Mouse (Mus musculus) adrenal gland (tissue): ENCODE measurements around the gene Tead1.

Experiments used
- intact Hi-C: fragments of 180-260 bp; cut with DNase I; formaldehyde crosslinking; loops from one replicate; pipeline ENCODE4 v1.15.1; 2025

The Tead1 gene

GRCm38 (mm10) chr7:112769866-112770265, 90.7 kb downstream of the Tead1 start:
- intact Hi-C loops, result no loop called here

DNA sequence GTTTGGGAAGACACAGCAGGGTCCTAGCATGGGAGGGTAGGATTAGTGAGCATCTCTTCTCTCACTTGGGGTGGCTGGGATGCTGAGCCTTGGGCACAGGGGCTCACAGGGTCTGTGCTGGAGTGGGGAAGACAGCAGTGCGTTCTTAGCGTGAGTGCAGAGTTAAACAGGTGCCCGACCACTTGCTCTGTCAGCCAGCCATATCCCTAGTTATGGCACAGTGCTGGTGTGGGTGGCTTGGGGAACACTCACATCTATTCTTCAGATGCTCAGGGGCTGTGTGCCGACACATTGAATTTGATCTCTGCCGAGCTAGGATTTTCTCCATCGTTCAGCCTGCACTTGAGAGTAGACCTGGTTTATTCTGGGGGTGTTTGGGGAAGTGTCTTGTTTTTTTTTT, 92.3 kb downstream of the Tead1 start:
- intact Hi-C loops, result no loop called here

DNA sequence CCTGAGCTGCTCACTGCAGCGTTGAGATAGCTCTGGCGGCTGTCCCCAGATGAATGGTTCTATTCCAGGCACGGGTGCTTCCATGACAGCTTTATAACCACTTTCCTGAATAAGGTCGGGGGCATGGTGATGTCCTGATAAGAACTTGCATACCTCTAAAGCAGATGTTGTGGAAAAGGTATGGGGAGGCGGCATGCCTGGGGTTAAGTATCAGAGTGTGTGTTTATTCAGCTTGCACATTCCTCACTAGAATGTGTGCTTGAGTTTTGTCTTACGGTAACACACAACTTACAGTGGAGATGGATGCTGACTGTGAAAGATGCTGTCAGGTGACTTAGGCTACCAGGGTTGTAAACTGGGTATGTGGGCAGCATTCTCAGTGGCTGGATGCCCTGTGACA, 93.7 kb downstream of the Tead1 start:
- intact Hi-C loops, result no loop called here

GRCm38 (mm10) chr7:112773601-112774000, 94.5 kb downstream of the Tead1 start:
- intact Hi-C loops, result no loop called here

DNA sequence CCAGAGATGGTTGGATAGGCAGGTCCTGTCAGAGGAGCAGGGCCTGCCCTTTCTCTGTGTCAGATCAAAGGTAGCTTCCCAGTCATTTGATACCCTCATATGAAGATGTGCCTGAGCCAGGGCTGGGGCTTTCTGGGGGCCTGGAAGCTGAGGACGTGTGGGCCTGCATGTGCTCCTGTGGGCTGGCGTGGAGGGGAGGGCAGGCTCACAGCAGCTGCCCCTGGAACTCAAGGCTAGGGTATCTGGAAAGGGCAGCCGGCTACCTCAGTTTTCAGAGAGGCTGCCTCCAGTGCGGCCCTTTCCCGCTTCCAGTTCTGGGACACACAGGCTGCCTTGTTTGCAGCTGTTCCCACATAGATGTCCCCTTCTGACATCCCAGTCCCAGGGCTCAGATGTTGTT, 96.7 kb downstream of the Tead1 start:
- intact Hi-C loops, result no loop called here

GRCm38 (mm10) chr7:112776670-112777069, 97.6 kb downstream of the Tead1 start:
- intact Hi-C loops, result no loop called here

DNA sequence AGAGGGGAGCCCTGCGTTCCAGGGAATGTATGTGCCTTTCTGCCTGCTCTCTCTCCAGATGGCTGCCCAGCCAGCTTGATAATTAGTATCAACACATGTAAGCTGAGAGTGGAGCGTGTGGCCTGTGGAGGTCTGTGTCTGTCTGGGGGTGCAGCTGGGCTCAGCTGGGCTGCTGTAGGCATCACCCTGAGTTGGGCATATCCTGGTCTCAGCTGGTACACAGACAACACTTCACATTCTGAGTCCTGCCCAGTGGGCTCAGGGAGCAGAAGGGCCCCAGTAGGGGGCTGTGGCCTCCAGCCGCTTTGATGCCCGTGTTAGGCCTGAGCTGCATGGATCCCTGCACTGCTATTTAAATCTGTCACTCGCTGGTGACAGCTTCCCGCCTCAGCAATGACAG, 100.5 kb downstream of the Tead1 start:
- intact Hi-C loops, result no loop called here

- intact Hi-C loops, result no loop called here
Measured at GRCm38 (mm10) chr7:112780910-112781309, 101.8 kb downstream of the Tead1 start.

GRCm38 (mm10) chr7:112781987-112782386, 102.9 kb downstream of the Tead1 start:
- intact Hi-C loops, result no loop called here

GRCm38 (mm10) chr7:112784278-112784677, 105.2 kb downstream of the Tead1 start:
- intact Hi-C loops, result no loop called here

GRCm38 (mm10) chr7:112785271-112785670, 106.2 kb downstream of the Tead1 start:
- intact Hi-C loops, result no loop called here

- intact Hi-C loops, result no loop called here
Measured at GRCm38 (mm10) chr7:112786556-112787225, 107.6 kb downstream of the Tead1 start.

DNA sequence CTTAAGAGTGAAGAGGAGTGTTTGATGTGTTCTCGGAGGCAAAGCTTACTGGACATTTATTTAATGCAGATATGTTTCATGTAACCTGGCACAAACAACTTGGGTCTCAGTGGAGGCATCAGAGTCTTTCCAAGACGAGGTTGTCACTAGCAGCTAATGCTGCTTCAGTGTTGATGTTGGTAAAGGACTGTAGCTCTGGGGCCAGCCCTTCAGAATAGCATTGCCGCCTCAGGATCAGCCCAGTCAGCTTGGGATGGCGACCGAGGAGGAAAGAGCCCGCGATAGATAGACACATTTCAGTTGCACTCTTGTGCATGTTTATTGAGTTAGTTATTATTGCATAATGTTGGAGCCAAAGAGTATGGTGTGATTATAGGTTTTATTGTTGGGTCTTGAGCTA, 108.2 kb downstream of the Tead1 start:
- intact Hi-C loops, result no loop called here

GRCm38 (mm10) chr7:112788321-112788751, 109.2 kb downstream of the Tead1 start:
- intact Hi-C loops, result no loop called here

DNA sequence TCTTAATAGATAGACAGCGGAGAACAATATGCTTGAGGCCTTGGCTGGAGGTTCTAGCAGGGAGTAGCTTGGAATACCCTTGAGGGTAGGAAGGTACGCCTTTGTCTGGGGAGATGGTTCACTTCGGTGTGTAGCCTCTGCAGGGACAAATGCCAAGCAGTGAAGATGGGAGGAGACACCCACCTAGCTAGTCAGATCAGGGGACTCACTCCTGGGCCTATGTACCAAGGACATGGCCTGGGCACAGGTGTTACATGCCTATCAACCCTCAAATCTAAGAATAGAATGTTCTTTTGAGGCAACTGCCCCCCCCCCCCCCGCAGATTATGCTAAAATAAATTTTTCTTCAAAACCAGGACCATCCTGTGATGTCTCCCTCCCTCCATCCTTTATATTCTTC, 110.6 kb downstream of the Tead1 start:
- intact Hi-C loops, result no loop called here

DNA sequence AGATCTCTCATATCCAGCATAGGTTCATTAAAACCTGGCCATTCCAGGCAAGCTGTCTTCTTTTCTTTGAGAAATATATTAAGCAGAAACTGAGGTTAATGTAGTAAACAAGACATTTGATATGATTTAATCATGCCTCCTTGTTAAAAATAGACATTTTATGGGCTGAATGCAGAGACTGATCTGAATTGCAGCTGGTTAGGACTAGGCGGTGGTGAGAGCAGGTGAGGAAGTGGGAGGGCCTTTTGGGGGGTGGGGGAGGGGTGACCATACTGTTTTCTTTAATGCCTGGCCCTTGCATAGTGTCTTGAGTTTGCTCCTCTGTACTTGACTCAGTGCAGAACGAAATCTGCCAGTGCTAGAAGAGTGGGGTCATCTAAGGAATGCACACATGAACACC, 111.2 kb downstream of the Tead1 start:
- intact Hi-C loops, result no loop called here

DNA sequence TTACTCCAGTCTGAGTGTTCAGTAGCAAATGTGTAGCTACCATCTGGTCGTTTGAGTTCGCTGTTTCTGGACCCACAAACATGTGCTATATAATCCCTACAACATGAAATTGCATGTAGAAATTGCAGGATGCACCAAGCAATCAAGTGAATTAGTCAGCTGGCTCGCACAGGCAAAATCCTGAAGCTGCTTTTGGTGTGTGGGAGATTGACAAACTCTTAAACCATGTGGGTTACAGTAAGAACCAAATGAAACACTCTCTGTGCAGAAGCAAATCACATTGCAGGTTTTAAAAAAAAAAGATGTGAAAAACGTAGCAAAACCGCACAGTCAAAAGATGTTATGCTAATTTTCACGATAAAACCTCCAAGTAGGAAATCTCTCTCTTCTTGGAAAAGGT, 113.6 kb downstream of the Tead1 start:
- intact Hi-C loops, result no loop called here

GRCm38 (mm10) chr7:112793903-112794302, 114.8 kb downstream of the Tead1 start:
- intact Hi-C loops, result no loop called here

DNA sequence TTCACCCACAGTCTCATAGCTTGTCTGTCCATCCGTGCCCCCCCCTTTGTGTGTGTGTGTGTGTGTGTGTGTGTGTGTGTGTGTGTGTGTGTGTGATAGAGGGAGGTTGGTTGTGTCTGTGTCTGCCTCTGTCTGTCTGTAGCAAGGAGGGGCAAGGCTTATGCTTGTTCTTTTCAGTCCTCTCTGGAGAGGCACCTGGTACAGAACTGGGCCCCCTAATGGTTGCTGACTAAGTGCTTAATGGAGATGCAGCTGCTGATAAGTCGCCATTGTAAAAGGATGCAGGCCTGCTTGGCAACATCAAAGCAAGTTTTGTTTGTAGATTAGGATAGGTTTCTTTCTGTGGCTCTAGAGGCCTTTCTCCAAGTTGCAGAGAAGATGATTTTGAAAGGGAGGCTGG, 115.4 kb downstream of the Tead1 start:
- intact Hi-C loops, result no loop called here

- intact Hi-C loops, result no loop called here
Measured at GRCm38 (mm10) chr7:112797526-112798321, 118.6 kb downstream of the Tead1 start.

- intact Hi-C loops, result no loop called here
Measured at GRCm38 (mm10) chr7:112801706-112802105, 122.6 kb downstream of the Tead1 start.

DNA sequence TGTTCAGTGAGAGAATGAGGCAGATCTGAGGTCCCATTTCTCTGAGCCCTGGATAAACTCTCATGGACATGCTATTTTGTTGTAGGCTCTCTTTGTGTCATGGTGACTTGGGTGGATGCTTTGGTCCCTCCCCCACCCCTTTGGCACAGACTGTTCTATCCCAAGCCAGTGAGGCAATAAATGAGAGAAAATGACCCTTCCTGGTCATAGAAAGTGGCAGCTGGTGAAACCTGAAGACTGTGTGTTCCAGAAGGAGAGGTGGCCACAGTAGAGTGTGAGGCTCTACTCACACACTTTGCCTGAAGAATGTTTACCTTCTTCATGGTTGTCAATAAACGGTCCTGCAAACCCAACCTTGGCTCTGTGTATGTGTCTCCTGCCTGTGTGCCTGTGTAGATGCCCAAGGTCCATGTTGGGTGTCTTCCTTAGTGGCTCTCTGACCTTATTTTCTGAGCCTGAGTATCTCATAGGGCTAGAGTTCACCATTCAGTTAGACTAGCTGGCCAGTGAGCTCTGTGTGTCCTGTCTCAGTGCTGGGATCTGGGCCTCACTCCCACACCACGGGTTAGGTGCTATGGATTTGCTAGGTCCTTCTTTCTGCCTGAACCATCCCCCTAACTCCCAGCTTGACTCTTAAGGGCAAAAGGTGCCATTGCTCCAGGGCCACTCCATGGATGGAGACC, 127.7 kb downstream of the Tead1 start:
- intact Hi-C loops, result no loop called here
